Mouse (Mus musculus) hindbrain, embryonic 16.5 days (tissue): Measurements from ENCODE around the gene Ccdc141. TPM values are rescaled to one million over a fixed set of nuclear protein-coding genes. Genes with fewer than 3 reads are reported as not detected.

Experiments used
- ATAC-seq: fragments of 200-750 bp; cut with Nextera tagmentation; 2 replicates; pipeline ENCODE4 v1.8.0; 2017; ENCODE audit warnings: moderate TSS enrichment, moderate library complexity
- H3K27ac ChIP-seq: fragments of 300-500 bp; sonication (generic); 2 replicates; pipeline ENCODE4 v1.5.1; 2014; ENCODE audit warnings: low read depth, mild to moderate bottlenecking, control low read depth, low read length, moderate library complexity
- H3K27me3 ChIP-seq: fragments of 300-500 bp; sonication (generic); replicated peaks from 2 replicates; pipeline ENCODE4 v1.6.1; 2014; ENCODE audit warnings: low read length; ENCODE audit not compliant: control insufficient read depth, insufficient read depth
- H3K36me3 ChIP-seq: fragments of 300-500 bp; sonication (generic); 2 replicates; pipeline ENCODE4 v1.6.1; 2014; ENCODE audit warnings: mild to moderate bottlenecking, low read length, moderate library complexity, mixed read lengths; ENCODE audit not compliant: control insufficient read depth, insufficient read depth
- H3K4me1 ChIP-seq: fragments of 300-500 bp; sonication (generic); 2 replicates; pipeline ENCODE4 v1.6.1; 2014; ENCODE audit warnings: low read depth, low read length; ENCODE audit not compliant: control insufficient read depth, insufficient read depth
- H3K4me2 ChIP-seq: fragments of 300-500 bp; sonication (generic); 2 replicates; pipeline ENCODE4 v1.6.1; 2014; ENCODE audit warnings: mild to moderate bottlenecking, low read length, control low read depth, moderate library complexity
- H3K4me3 ChIP-seq: fragments of 300-500 bp; sonication (generic); 2 replicates; pipeline ENCODE4 v1.5.1; 2014; ENCODE audit warnings: mild to moderate bottlenecking, low read length, control low read depth, moderate library complexity
- H3K9ac ChIP-seq: fragments of 300-500 bp; sonication (generic); 2 replicates; pipeline ENCODE4 v1.6.1; 2014; ENCODE audit warnings: low read depth, mild to moderate bottlenecking, control low read depth, low read length, moderate library complexity
- H3K9me3 ChIP-seq: fragments of 300-500 bp; sonication (generic); 2 replicates; pipeline ENCODE4 v1.6.1; 2014; ENCODE audit warnings: mild to moderate bottlenecking, low read length, moderate library complexity; ENCODE audit not compliant: control insufficient read depth
- WGBS: fragments of 180-500 bp; shearing (Covaris S2); extraction: QIAGEN DNeasy Blood & Tissue Kit; methylation state at CpG from one replicate; pipeline ENCODE4 v1.1.7; 2014; 5-methylcytosine and 5-hydroxymethylcytosine counted together
- microRNA-seq: library from miRNA; unstranded; fragments of <30 nt; microRNA quantifications from one replicate; pipeline ENCODE4, GENCODE M21; 2017
- polyA plus RNA-seq: library from polyadenylated mRNA; unstranded; fragments of >200 nt; fragmentation: Nextera tagmentation; extraction: Ambion mirVana; gene quantifications from 2 replicates; pipeline ENCODE4 v1.2.1, GENCODE M21; 2015

Gene Ccdc141
- polyA plus RNA-seq, 1 experiment from 2014 or later, result 9.9 TPM

GRCm38 (mm10) chr2:76962045-76962432 lies 208.4 kb downstream of the Ccdc141 start:
- Histone ChIP-seq H3K9ac (no peak overlapping the region), H3K4me1 (no peaks in the 10 kb centered on the region), H3K27me3 (no peaks in the 10 kb centered on the region), H3K27ac (no peak overlapping the region), H3K9me3 (no peaks in the 10 kb centered on the region), H3K4me3 (no peak overlapping the region), H3K4me2 (no peak overlapping the region), H3K36me3 (no peaks in the 10 kb centered on the region)
- ATAC-seq, result no peak
- 81% methylated on average over 6 of the region's 6 CpGs for WGBS

DNA sequence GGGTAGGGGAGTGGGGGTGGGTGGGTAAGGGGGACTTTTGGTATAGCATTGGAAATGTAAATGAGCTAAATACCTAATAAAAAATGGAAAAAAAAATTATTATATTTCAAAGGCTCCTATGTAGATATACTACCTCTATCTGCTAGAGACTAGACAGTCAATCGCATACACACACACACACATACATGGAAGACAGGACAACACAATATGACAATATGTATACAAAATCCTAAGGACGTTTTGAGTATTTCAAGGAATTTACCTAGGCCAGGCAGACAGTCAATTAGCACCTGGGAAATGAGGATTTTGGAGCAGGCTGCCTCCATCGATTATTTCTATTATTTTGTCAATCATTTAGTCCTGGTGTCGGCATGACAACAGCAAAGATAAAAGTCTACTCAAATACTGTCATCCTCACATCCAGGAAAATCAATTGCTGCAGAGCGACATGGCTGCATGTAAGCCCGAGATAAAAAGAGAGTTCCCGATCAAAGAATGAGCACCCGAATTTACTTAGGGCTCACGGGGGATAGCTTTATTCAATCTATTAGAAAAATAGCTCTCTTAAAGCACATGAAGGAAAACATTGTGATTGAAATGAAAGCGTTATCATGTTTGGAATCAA lies 208.9 kb downstream of the Ccdc141 start:
- no peak for ATAC-seq
- Histone ChIP-seq H3K4me1 (no peaks in the 10 kb centered on the region), H3K27ac (no peak overlapping the region), H3K36me3 (no peaks in the 10 kb centered on the region), H3K27me3 (no peaks in the 10 kb centered on the region), H3K4me3 (no peak overlapping the region), H3K9me3 (no peaks in the 10 kb centered on the region), H3K9ac (no peak overlapping the region), H3K4me2 (no peak overlapping the region)
- WGBS, result 80% methylated on average over 10 of the region's 10 CpGs

Small RNA genes within 50 kb of the gene (microRNA-seq; reads per million reads assigned to microRNA genes)
- gene Gm44360, result not detected

Other genes with a start within 250 kb of the Ccdc141 start
- 0.41 and 7.7 TPM in 2 replicates for gene Ttn, start 188.1 kb downstream of the Ccdc141 start, polyA plus RNA-seq
- gene Sestd1, start 110.0 kb upstream of the Ccdc141 start, polyA plus RNA-seq, result 21.5 and 22.0 TPM in 2 replicates